Mouse (Mus musculus) E14TG2a.4 (cell line): ENCODE results near the gene Pomt2.

Source experiments
- CTCF ChIP-seq: conservative IDR thresholded peaks from 2 replicates; pipeline ENCODE4 v1.5.1; 2014; ENCODE audit warnings: low read length
- NANOG ChIP-seq: IDR thresholded peaks from 2 replicates; pipeline ENCODE4 v1.6.1; 2014; ENCODE audit warnings: borderline replicate concordance, low read length, mixed read lengths

- TF ChIP-seq CTCF (no peak), NANOG (no peak)
Observed at GRCm38 (mm10) chr12:87142156-87142555, 5.6 kb downstream of the Pomt2 start.
